In genomic region chr12:84233488-84234100, GRCm38 (mm10) we compare ENCODE assay signal across 28 mouse cellular contexts. TPM values are rescaled to one million over a fixed set of nuclear protein-coding genes. Genes with fewer than 3 reads are reported as not detected.
DNase-seq lines count a peak whose midpoint lies in the region; ATAC-seq and TF ChIP-seq lines count a peak whose summit lies in the region.
"Had no signal": no experiment of that assay in that cellular context is flagged by ENCODE, and none has a peak within 500 bp of the region (broad histone marks: within the 10 kb centered on the region; RNA-seq: fewer than 3 reads in every experiment).

No protein-coding gene starts in this region.

- H3K9me3 ChIP-seq in intestine, embryonic 16.5 days (ENCODE audit: control insufficient read depth, low read length): no peaks in the 10 kb centered on the region
- no peaks in the 10 kb centered on the region for H3K9me3 ChIP-seq in liver, embryonic 15.5 days (replicated peaks)
- H3K9me3 ChIP-seq in stomach, postnatal 0 days (ENCODE audit: control insufficient read depth, low read length): no peaks in the 10 kb centered on the region
- H3K9me3 ChIP-seq: forebrain, embryonic 13.5 days; hindbrain, embryonic 13.5 days; limb, embryonic 13.5 days had no signal

- peak; percentile 71; the same call in 1 of the 2 replicates for ATAC-seq in intestine, embryonic 16.5 days
- peak; percentile 25; the same call in 1 of the 2 replicates for ATAC-seq in liver, embryonic 15.5 days (ENCODE audit: insufficient read depth)
- peak; percentile 64 for ATAC-seq in stomach, postnatal 0 days (ENCODE audit: low FRiP score, low TSS enrichment)
- ATAC-seq: forebrain, embryonic 13.5 days; Patski had no signal

- H3K36me3 ChIP-seq in intestine, embryonic 16.5 days (ENCODE audit: control insufficient read depth, insufficient read depth, low read length): no peaks in the 10 kb centered on the region
- no peaks in the 10 kb centered on the region for H3K36me3 ChIP-seq in liver, embryonic 15.5 days (replicated peaks)
- H3K36me3 ChIP-seq in stomach, postnatal 0 days (ENCODE audit: control insufficient read depth, insufficient read depth, low read length): no peaks in the 10 kb centered on the region
- H3K36me3 ChIP-seq: hindbrain, embryonic 13.5 days; limb, embryonic 13.5 days had no signal

- H3K4me1 ChIP-seq in intestine, embryonic 16.5 days (ENCODE audit: control insufficient read depth, insufficient read depth, low read length): no peaks in the 10 kb centered on the region
- peaks cover 16% of the 10 kb centered on the region for H3K4me1 ChIP-seq in liver, embryonic 15.5 days (replicated peaks)
- H3K4me1 ChIP-seq in stomach, postnatal 0 days (replicated peaks; ENCODE audit: control insufficient read depth, insufficient read depth): no peaks in the 10 kb centered on the region
- H3K4me1 ChIP-seq: forebrain, embryonic 13.5 days; hindbrain, embryonic 13.5 days; limb, embryonic 13.5 days had no signal

- TF ChIP-seq EP300 in stomach, postnatal 0 days (optimal IDR thresholded peaks at IDR 0.05): no peak

- H3K27me3 ChIP-seq in intestine, embryonic 16.5 days (replicated peaks; ENCODE audit: control insufficient read depth, insufficient read depth, low read length): no peaks in the 10 kb centered on the region
- no peaks in the 10 kb centered on the region for H3K27me3 ChIP-seq in liver, embryonic 15.5 days
- no peaks in the 10 kb centered on the region for H3K27me3 ChIP-seq in stomach, postnatal 0 days (ENCODE audit: control insufficient read depth, insufficient read depth, low read length)
- H3K27me3 ChIP-seq: forebrain, embryonic 13.5 days; hindbrain, embryonic 13.5 days; limb, embryonic 13.5 days; Patski had no signal

- DNase-seq in kidney, postnatal 36 days: peak; percentile 30 to 43
- DNase-seq in kidney, postnatal 14 days: no peak
- DNase-seq in stomach, postnatal 0 days (ENCODE audit: low spot score): no peak
- no peak for DNase-seq in embryo, embryonic 9.5 days (ENCODE audit: extremely low spot score)
- DNase-seq in frontal cortex, postnatal 25 days (ENCODE audit: low spot score in 2 of 2): no peak
- DNase-seq: adrenal gland, postnatal 25 days; cerebellum, adult 18-20 months; cerebellum, postnatal 14 days; gastrocnemius, postnatal 36 days; heart, adult 18-20 months; heart, postnatal 36 days; kidney, adult 8-10 months; lung, adult 2 months; lung, postnatal 10 days; midbrain, embryonic 14.5 days; right cerebral cortex, postnatal 14 days; spleen, adult 18-20 months; thymus, adult 2 months; thymus, postnatal 36 days had no signal

- no peak overlapping the region for H3K4me2 ChIP-seq in intestine, embryonic 16.5 days (ENCODE audit: low read depth, low read length)
- no peak overlapping the region for H3K4me2 ChIP-seq in liver, embryonic 15.5 days
- no peak overlapping the region for H3K4me2 ChIP-seq in stomach, postnatal 0 days (replicated peaks; ENCODE audit: low read depth)
- H3K4me2 ChIP-seq: forebrain, embryonic 13.5 days; heart, embryonic 11.5 days; hindbrain, embryonic 13.5 days; limb, embryonic 13.5 days had no signal

- no peak overlapping the region for H3K4me3 ChIP-seq in intestine, embryonic 16.5 days (ENCODE audit: low read length)
- H3K4me3 ChIP-seq in liver, embryonic 15.5 days (replicated peaks): no peak overlapping the region
- no peak overlapping the region for H3K4me3 ChIP-seq in stomach, postnatal 0 days (ENCODE audit: low read depth, low read length)
- H3K4me3 ChIP-seq: forebrain, embryonic 13.5 days; hindbrain, embryonic 13.5 days; limb, embryonic 13.5 days had no signal

- H3K9ac ChIP-seq in intestine, embryonic 16.5 days (ENCODE audit: low read depth, low read length): no peak overlapping the region
- H3K9ac ChIP-seq in liver, embryonic 15.5 days: no peak overlapping the region
- H3K9ac ChIP-seq in stomach, postnatal 0 days (ENCODE audit: low read length): no peak overlapping the region
- H3K9ac ChIP-seq: forebrain, embryonic 13.5 days; hindbrain, embryonic 13.5 days; limb, embryonic 13.5 days had no signal

- no peak for TF ChIP-seq CTCF in stomach, postnatal 0 days (IDR thresholded peaks at IDR 0.05; ENCODE audit: low read depth)

- WGBS in intestine, embryonic 16.5 days: 69% methylated on average over 8 of the region's 8 CpGs
- 58% methylated on average over 8 of the region's 8 CpGs for WGBS in liver, embryonic 15.5 days (ENCODE audit: insufficient replicate concordance)
- 63% methylated on average over 8 of the region's 8 CpGs for WGBS in stomach, postnatal 0 days

- H3K27ac ChIP-seq in intestine, embryonic 16.5 days (ENCODE audit: low read length): no peak overlapping the region
- no peak overlapping the region for H3K27ac ChIP-seq in liver, embryonic 15.5 days (replicated peaks)
- peak overlapping the region; percentile 73 for H3K27ac ChIP-seq in stomach, postnatal 0 days (replicated peaks)
- H3K27ac ChIP-seq: forebrain, embryonic 13.5 days; hindbrain, embryonic 13.5 days; kidney, postnatal 0 days; limb, embryonic 13.5 days; macrophage had no signal

RNA-seq across cellular contexts. Expression of gene Elmsan1, which starts 14.9 kb away (rescaled TPM):
- polyA plus RNA-seq in intestine, embryonic 16.5 days (2015; fragmentation: Nextera tagmentation; extraction: Ambion mirVana): 6.3 and 6.7 TPM in 2 replicates
- 7.7 and 8.7 TPM in 2 replicates for polyA plus RNA-seq in liver, embryonic 15.5 days (2015; fragmentation: Nextera tagmentation; extraction: Ambion mirVana)
- 4.0 and 4.1 TPM in 2 replicates for polyA plus RNA-seq in stomach, postnatal 0 days (2015; fragmentation: Nextera tagmentation; extraction: Ambion mirVana)

RNA-seq across cellular contexts. Expression of gene Ptgr2, which starts 51.4 kb away (rescaled TPM):
- polyA plus RNA-seq in intestine, embryonic 16.5 days (2015; fragmentation: Nextera tagmentation; extraction: Ambion mirVana): 58.1 and 60.2 TPM in 2 replicates
- 22.4 and 23.7 TPM in 2 replicates for polyA plus RNA-seq in liver, embryonic 15.5 days (2015; fragmentation: Nextera tagmentation; extraction: Ambion mirVana)
- polyA plus RNA-seq in stomach, postnatal 0 days (2015; fragmentation: Nextera tagmentation; extraction: Ambion mirVana): 27.4 and 29.1 TPM in 2 replicates

Comparison
In these comparisons a context has a peak if more than half of its experiments do, and no peak if none do; other contexts are left out.
1. DNase-seq: peak in kidney, postnatal 36 days (2 of 2); none in kidney, postnatal 14 days (single experiment), stomach, postnatal 0 days (single experiment), embryo, embryonic 9.5 days (single experiment) and frontal cortex, postnatal 25 days (0 of 2).
2. Peak in every context shown above with its lines, with median percentiles within 50 percentile points of each other: ATAC-seq.